Mouse (Mus musculus) forelimb bud, embryonic 11.5 days (tissue): ENCODE data around the gene Rab3il1.

ENCODE experiments used
- DNase-seq: peaks from one replicate; pipeline ENCODE4 v3.0.0-alpha.2; 2012; ENCODE audit warnings: low read depth, low spot score

The Rab3il1 gene

GRCm38 (mm10) chr19:10040866-10041387, 39.5 kb downstream of the Rab3il1 start:
- no peak for DNase-seq

GRCm38 (mm10) chr19:10041388-10042148, 40.1 kb downstream of the Rab3il1 start, which contains the start of gene Fads3:
Fads3 (plus strand) TSS chr19:10041569.
- peak; percentile 57 for DNase-seq

GRCm38 (mm10) chr19:10042232-10042631, 40.8 kb downstream of the Rab3il1 start:
- DNase-seq: no peak

- DNase-seq: no peak
Observed at GRCm38 (mm10) chr19:10042816-10043215, 41.3 kb downstream of the Rab3il1 start.

- no peak for DNase-seq
Observed at GRCm38 (mm10) chr19:10043643-10044042, 42.2 kb downstream of the Rab3il1 start.

- no peak for DNase-seq
Observed at GRCm38 (mm10) chr19:10045707-10046106, 44.2 kb downstream of the Rab3il1 start.

GRCm38 (mm10) chr19:10046346-10046745, 44.9 kb downstream of the Rab3il1 start:
- DNase-seq: no peak

- DNase-seq: no peak
Observed at GRCm38 (mm10) chr19:10046983-10047382, 45.5 kb downstream of the Rab3il1 start.

GRCm38 (mm10) chr19:10049533-10049932, 48.1 kb downstream of the Rab3il1 start:
- DNase-seq: no peak

- no peak for DNase-seq
Observed at GRCm38 (mm10) chr19:10050438-10050837, 49.0 kb downstream of the Rab3il1 start.

- DNase-seq: no peak
Observed at GRCm38 (mm10) chr19:10052698-10053097, 51.2 kb downstream of the Rab3il1 start.

- no peak for DNase-seq
Observed at GRCm38 (mm10) chr19:10053692-10054260, 52.3 kb downstream of the Rab3il1 start.

- DNase-seq: no peak
Observed at GRCm38 (mm10) chr19:10054361-10055075, 53.0 kb downstream of the Rab3il1 start.

- no peak for DNase-seq
Observed at GRCm38 (mm10) chr19:10055261-10055660, 53.8 kb downstream of the Rab3il1 start.

- no peak for DNase-seq
Observed at GRCm38 (mm10) chr19:10055783-10056660, 54.6 kb downstream of the Rab3il1 start.

GRCm38 (mm10) chr19:10056686-10057085, 55.2 kb downstream of the Rab3il1 start:
- DNase-seq: no peak

- no peak for DNase-seq
Observed at GRCm38 (mm10) chr19:10057486-10058351, 56.2 kb downstream of the Rab3il1 start.

- no peak for DNase-seq
Observed at GRCm38 (mm10) chr19:10058352-10058825, 56.9 kb downstream of the Rab3il1 start.

GRCm38 (mm10) chr19:10058876-10059427, 57.5 kb downstream of the Rab3il1 start:
- DNase-seq: no peak
